Mouse (Mus musculus) lung, postnatal 0 days (tissue): ENCODE measurements at regions not wholly inside any gene's neighbourhood (a gene's known extent, or its start where the extent isn't known, plus 50 kb on each side); places are given as distances from the start of the nearest gene placed in this dataset.

ENCODE experiments used
- CTCF ChIP-seq: IDR thresholded peaks from 2 replicates; pipeline ENCODE4 v1.5.1; 2016; ENCODE audit warnings: antibody characterized with exemption, mild to moderate bottlenecking
- EP300 ChIP-seq: IDR thresholded peaks from 2 replicates; pipeline ENCODE4 v1.6.1; 2016; ENCODE audit warnings: antibody characterized with exemption, mild to moderate bottlenecking, control low read depth

GRCm38 (mm10) chr3:39669145-39669544 lies 782.4 kb downstream of the Fat4 start:
- no peak for TF ChIP-seq CTCF
- TF ChIP-seq EP300 = peak; percentile 41; the same call in 1 of the 2 replicates
